Mouse (Mus musculus) hindbrain, embryonic 13.5 days (tissue): ENCODE data around the gene Hephl1. TPM values are rescaled to one million over a fixed set of nuclear protein-coding genes. Genes with fewer than 3 reads are reported as not detected.

Experiments used
- ATAC-seq: fragments of 200-750 bp; cut with Nextera tagmentation; 2 replicates; pipeline ENCODE4 v1.8.0; 2017; ENCODE audit warnings: moderate TSS enrichment; ENCODE audit not compliant: low FRiP score
- H3K27ac ChIP-seq: fragments of 300-500 bp; sonication (generic); 2 replicates; pipeline ENCODE4 v1.5.1; 2015; ENCODE audit warnings: inconsistent platforms, mild to moderate bottlenecking, moderate library complexity
- H3K27me3 ChIP-seq: fragments of 300-500 bp; sonication (generic); 2 replicates; pipeline ENCODE4 v1.6.1; 2015; ENCODE audit warnings: mild to moderate bottlenecking, inconsistent platforms
- H3K36me3 ChIP-seq: fragments of 300-500 bp; sonication (generic); 2 replicates; pipeline ENCODE4 v1.6.1; 2015; ENCODE audit warnings: mild to moderate bottlenecking, inconsistent platforms
- H3K4me1 ChIP-seq: fragments of 300-500 bp; sonication (generic); replicated peaks from 2 replicates; pipeline ENCODE4 v1.6.1; 2015; ENCODE audit warnings: inconsistent platforms
- H3K4me2 ChIP-seq: fragments of 300-500 bp; sonication (generic); 2 replicates; pipeline ENCODE4 v1.6.1; 2015; ENCODE audit warnings: inconsistent platforms, mild to moderate bottlenecking, moderate library complexity
- H3K4me3 ChIP-seq: fragments of 300-500 bp; sonication (generic); 2 replicates; pipeline ENCODE4 v1.5.1; 2015; ENCODE audit warnings: mild to moderate bottlenecking, inconsistent platforms
- H3K9ac ChIP-seq: fragments of 300-500 bp; sonication (generic); 2 replicates; pipeline ENCODE4 v1.6.1; 2015; ENCODE audit warnings: mild to moderate bottlenecking, inconsistent platforms
- H3K9me3 ChIP-seq: fragments of 300-500 bp; sonication (generic); 2 replicates; pipeline ENCODE4 v1.6.1; 2016; ENCODE audit warnings: inconsistent platforms
- WGBS: fragments of 180-500 bp; shearing (Covaris S2); methylation state at CpG from one replicate; pipeline ENCODE4 v1.1.7; 2015; 5-methylcytosine and 5-hydroxymethylcytosine counted together
- polyA plus RNA-seq: library from polyadenylated mRNA; unstranded; fragments of >200 nt; fragmentation: Nextera tagmentation; extraction: Ambion mirVana; gene quantifications from 2 replicates; pipeline ENCODE4 v1.2.1, GENCODE M21; 2015

Hephl1 gene
- not detected in 2 replicates for polyA plus RNA-seq

- no peaks in the 10 kb centered on the region for H3K27me3 ChIP-seq
- H3K4me1 ChIP-seq = no peaks in the 10 kb centered on the region
- no peaks in the 10 kb centered on the region for H3K36me3 ChIP-seq
- no peaks in the 10 kb centered on the region for H3K9me3 ChIP-seq
- WGBS = 86% methylated on average over 5 of the region's 5 CpGs
- no peak within 1 kb of the TSS for H3K9ac ChIP-seq
- ATAC-seq = no peak
- H3K4me2 ChIP-seq = no peak within 1 kb of the TSS
- no peak within 1 kb of the TSS for H3K4me3 ChIP-seq
- no peak within 1 kb of the TSS for H3K27ac ChIP-seq
Observed at GRCm38 (mm10) chr9:15112008-15112407, at the start of gene Hephl1. Hephl1 (minus strand) TSS chr9:15112108.

- Histone ChIP-seq H3K4me1 (no peaks in the 10 kb centered on the region), H3K27me3 (no peaks in the 10 kb centered on the region), H3K4me3 (no peak overlapping the region), H3K4me2 (no peak overlapping the region), H3K9me3 (no peaks in the 10 kb centered on the region), H3K27ac (no peak overlapping the region), H3K36me3 (no peaks in the 10 kb centered on the region), H3K9ac (no peak overlapping the region)
- ATAC-seq = no peak
- whole genome bisulfite sequencing = 85% methylated on average over 6 of the region's 6 CpGs
Observed at GRCm38 (mm10) chr9:15149246-15149926, 37.5 kb upstream of the Hephl1 start.

- no peak for ATAC-seq
- H3K9me3 ChIP-seq = no peaks in the 10 kb centered on the region
- no peak overlapping the region for H3K9ac ChIP-seq
- no peak overlapping the region for H3K4me2 ChIP-seq
- no peaks in the 10 kb centered on the region for H3K27me3 ChIP-seq
- H3K4me3 ChIP-seq = no peak overlapping the region
- H3K36me3 ChIP-seq = no peaks in the 10 kb centered on the region
- H3K4me1 ChIP-seq = no peaks in the 10 kb centered on the region
- 97% methylated on average over 1 of the region's 1 CpGs for WGBS
- H3K27ac ChIP-seq = no peak overlapping the region
Observed at GRCm38 (mm10) chr9:15140546-15140945, 28.6 kb upstream of the Hephl1 start.

GRCm38 (mm10) chr9:15125897-15126296, 14.0 kb upstream of the Hephl1 start:
- H3K4me3 ChIP-seq = no peak overlapping the region
- 95% methylated on average over 2 of the region's 2 CpGs for WGBS
- no peaks in the 10 kb centered on the region for H3K27me3 ChIP-seq
- H3K4me2 ChIP-seq = no peak overlapping the region
- H3K4me1 ChIP-seq = no peaks in the 10 kb centered on the region
- no peaks in the 10 kb centered on the region for H3K36me3 ChIP-seq
- H3K9ac ChIP-seq = no peak overlapping the region
- H3K9me3 ChIP-seq = no peaks in the 10 kb centered on the region
- no peak overlapping the region for H3K27ac ChIP-seq
- no peak for ATAC-seq

- Histone ChIP-seq H3K27me3 (no peaks in the 10 kb centered on the region), H3K4me1 (no peaks in the 10 kb centered on the region), H3K9me3 (no peaks in the 10 kb centered on the region), H3K36me3 (no peaks in the 10 kb centered on the region), H3K4me2 (no peak overlapping the region), H3K4me3 (no peak overlapping the region), H3K27ac (no peak overlapping the region), H3K9ac (no peak overlapping the region)
- ATAC-seq = no peak
- WGBS = 86% methylated on average over 3 of the region's 3 CpGs
Observed at GRCm38 (mm10) chr9:15122431-15122830, 10.5 kb upstream of the Hephl1 start.

- ATAC-seq = no peak
- WGBS = 57% methylated on average over 7 of the region's 7 CpGs
- no peaks in the 10 kb centered on the region for H3K36me3 ChIP-seq
Observed at GRCm38 (mm10) chr9:15120841-15121358, 9.0 kb upstream of the Hephl1 start.

GRCm38 (mm10) chr9:15120209-15120608, 8.3 kb upstream of the Hephl1 start:
- Histone ChIP-seq H3K9ac (no peak overlapping the region), H3K27me3 (no peaks in the 10 kb centered on the region), H3K4me2 (no peak overlapping the region), H3K36me3 (no peaks in the 10 kb centered on the region), H3K4me1 (no peaks in the 10 kb centered on the region), H3K9me3 (no peaks in the 10 kb centered on the region), H3K27ac (no peak overlapping the region), H3K4me3 (no peak overlapping the region)
- WGBS = 61% methylated on average over 5 of the region's 5 CpGs
- ATAC-seq = no peak

More at GRCm38 (mm10) chr9:15120841-15121358, 9.0 kb upstream of the Hephl1 start:
- Histone ChIP-seq H3K27me3 (no peaks in the 10 kb centered on the region), H3K27ac (no peak overlapping the region), H3K4me2 (no peak overlapping the region), H3K9ac (no peak overlapping the region), H3K4me3 (no peak overlapping the region), H3K4me1 (no peaks in the 10 kb centered on the region), H3K9me3 (no peaks in the 10 kb centered on the region)

GRCm38 (mm10) chr9:15119515-15119914, 7.6 kb upstream of the Hephl1 start:
- no peak overlapping the region for H3K9ac ChIP-seq
- no peak overlapping the region for H3K4me3 ChIP-seq
- no peak overlapping the region for H3K4me2 ChIP-seq
- no peaks in the 10 kb centered on the region for H3K27me3 ChIP-seq
- no peak overlapping the region for H3K27ac ChIP-seq
- no peaks in the 10 kb centered on the region for H3K4me1 ChIP-seq
- no peaks in the 10 kb centered on the region for H3K9me3 ChIP-seq
- WGBS = 61% methylated on average over 1 of the region's 1 CpGs
- ATAC-seq = no peak
- no peaks in the 10 kb centered on the region for H3K36me3 ChIP-seq

- Histone ChIP-seq H3K36me3 (no peaks in the 10 kb centered on the region), H3K4me2 (no peak overlapping the region), H3K9ac (no peak overlapping the region), H3K9me3 (no peaks in the 10 kb centered on the region), H3K27ac (no peak overlapping the region), H3K27me3 (no peaks in the 10 kb centered on the region), H3K4me1 (no peaks in the 10 kb centered on the region), H3K4me3 (no peak overlapping the region)
- 94% methylated on average over 2 of the region's 2 CpGs for WGBS
- ATAC-seq = no peak
Observed at GRCm38 (mm10) chr9:15116165-15116564, 4.3 kb upstream of the Hephl1 start.

- no peak overlapping the region for H3K27ac ChIP-seq
- no peaks in the 10 kb centered on the region for H3K27me3 ChIP-seq
- H3K4me2 ChIP-seq = no peak overlapping the region
- H3K9me3 ChIP-seq = no peaks in the 10 kb centered on the region
- no peaks in the 10 kb centered on the region for H3K4me1 ChIP-seq
- WGBS = 30% methylated on average over 6 of the region's 6 CpGs
- no peak overlapping the region for H3K9ac ChIP-seq
- ATAC-seq = no peak
- H3K4me3 ChIP-seq = no peak overlapping the region
- no peaks in the 10 kb centered on the region for H3K36me3 ChIP-seq
Observed at GRCm38 (mm10) chr9:15114102-15114501, 2.2 kb upstream of the Hephl1 start.

GRCm38 (mm10) chr9:15108101-15108500, 3.8 kb downstream of the Hephl1 start:
- Histone ChIP-seq H3K9ac (no peak overlapping the region), H3K4me2 (no peak overlapping the region), H3K27ac (no peak overlapping the region), H3K4me1 (no peaks in the 10 kb centered on the region), H3K36me3 (no peaks in the 10 kb centered on the region), H3K27me3 (no peaks in the 10 kb centered on the region), H3K4me3 (no peak overlapping the region), H3K9me3 (no peaks in the 10 kb centered on the region)
- ATAC-seq = no peak
- WGBS = 59% methylated on average over 9 of the region's 9 CpGs

GRCm38 (mm10) chr9:15105136-15105535, 6.8 kb downstream of the Hephl1 start:
- no peaks in the 10 kb centered on the region for H3K27me3 ChIP-seq
- 76% methylated on average over 4 of the region's 4 CpGs for WGBS

More at GRCm38 (mm10) chr9:15105136-15105535, 6.8 kb downstream of the Hephl1 start:
- Histone ChIP-seq H3K9ac (no peak overlapping the region), H3K36me3 (no peaks in the 10 kb centered on the region), H3K4me1 (no peaks in the 10 kb centered on the region), H3K4me2 (no peak overlapping the region), H3K4me3 (no peak overlapping the region), H3K9me3 (no peaks in the 10 kb centered on the region), H3K27ac (no peak overlapping the region)
- ATAC-seq = no peak
